Mouse (Mus musculus): Measurements from ENCODE around the gene Gm28036. TPM values are rescaled to one million over a fixed set of nuclear protein-coding genes. Genes with fewer than 3 reads are reported as not detected.
A peak's percentile ranks its signal among the peaks of the same experiment; 100 is the strongest.

Gene Gm28036
- polyA plus RNA-seq, 1 experiment from 2014 or later: 17.2 TPM

DNA sequence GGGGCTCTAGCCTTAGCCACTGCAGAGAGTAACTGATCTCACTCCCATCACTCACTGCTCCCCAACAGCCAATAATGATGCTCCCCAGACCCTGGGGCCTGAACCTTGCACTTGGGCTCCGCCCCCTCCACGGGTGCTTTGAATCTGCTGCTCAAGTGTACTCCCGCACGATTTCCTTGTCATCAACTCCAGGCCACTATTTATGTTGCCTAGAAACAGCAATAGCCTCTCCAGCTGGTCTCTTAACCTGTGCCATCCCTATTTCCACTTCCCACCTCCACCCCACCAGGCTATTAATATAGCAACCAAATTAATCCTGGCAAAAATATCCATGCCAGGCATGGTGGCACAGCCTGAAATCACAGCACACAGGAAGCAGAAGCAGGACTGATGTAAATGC is 47.2 kb downstream of the Gm28036 start:
- no peak overlapping the region for H3K27ac ChIP-seq (replicated peaks)
- WGBS: 46% methylated on average over 4 of the region's 4 CpGs
- no peak overlapping the region for H3K9ac ChIP-seq
- H3K27me3 ChIP-seq: no peaks in the 10 kb centered on the region
- H3K4me1 ChIP-seq: no peaks in the 10 kb centered on the region
- H3K4me2 ChIP-seq (replicated peaks): no peak overlapping the region
- no peaks in the 10 kb centered on the region for H3K9me3 ChIP-seq (replicated peaks)
- ATAC-seq (ENCODE audit: insufficient number of reproducible peaks, low FRiP score, low TSS enrichment, low read depth): no peak
- no peak overlapping the region for H3K4me3 ChIP-seq (replicated peaks)
- peaks cover 48% of the 10 kb centered on the region for H3K36me3 ChIP-seq

GRCm38 (mm10) chr2:156079183-156079560 is 47.7 kb downstream of the Gm28036 start:
- H3K36me3 ChIP-seq: peaks cover 53% of the 10 kb centered on the region
- H3K4me1 ChIP-seq: no peaks in the 10 kb centered on the region
- no peak overlapping the region for H3K4me2 ChIP-seq (replicated peaks)
- no peaks in the 10 kb centered on the region for H3K9me3 ChIP-seq (replicated peaks)
- no peak overlapping the region for H3K9ac ChIP-seq
- WGBS: 84% methylated on average over 8 of the region's 8 CpGs
- H3K4me3 ChIP-seq (replicated peaks): no peak overlapping the region
- ATAC-seq (ENCODE audit: insufficient number of reproducible peaks, low FRiP score, low TSS enrichment, low read depth): no peak
- H3K27ac ChIP-seq (replicated peaks): no peak overlapping the region
- H3K27me3 ChIP-seq: no peaks in the 10 kb centered on the region

DNA sequence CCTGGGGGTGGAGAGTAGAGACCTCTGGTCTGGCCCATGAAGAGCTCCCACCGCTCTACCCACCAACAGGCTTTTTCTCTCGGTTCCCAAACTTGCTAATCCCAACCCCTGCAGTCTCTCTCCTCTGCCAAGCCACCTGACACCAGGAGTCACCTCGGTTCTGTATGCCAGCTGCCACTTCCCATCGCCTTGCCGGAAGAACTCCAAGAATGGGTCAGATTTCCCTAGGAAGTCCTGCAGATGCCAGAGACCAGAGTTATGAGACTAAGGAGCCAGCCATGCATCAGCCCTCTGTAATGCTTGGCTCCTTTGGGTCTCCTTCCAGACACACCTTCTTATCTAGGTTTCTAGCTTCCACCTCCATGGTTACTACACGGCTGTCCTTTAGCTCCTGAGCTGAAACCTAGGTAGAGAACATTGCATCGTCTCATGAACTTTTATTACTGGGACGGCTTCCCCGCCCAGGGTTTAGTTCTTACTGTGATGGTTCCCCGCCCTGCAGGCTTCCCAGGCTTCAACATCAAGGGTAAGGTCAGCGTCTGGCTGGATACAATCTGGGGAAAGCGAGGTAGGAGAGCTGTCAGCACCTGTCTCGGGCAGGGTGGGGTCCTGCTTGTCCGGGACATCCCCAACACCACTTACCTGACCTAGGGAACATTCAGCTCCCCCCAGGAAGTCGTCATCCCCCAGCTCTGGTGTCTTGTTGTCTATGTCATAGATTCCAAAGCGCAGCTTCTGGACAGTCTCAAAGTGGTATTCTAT is 48.3 kb downstream of the Gm28036 start:
- ATAC-seq (ENCODE audit: insufficient number of reproducible peaks, low FRiP score, low TSS enrichment, low read depth): no peak
- no peaks in the 10 kb centered on the region for H3K27me3 ChIP-seq
- no peak overlapping the region for H3K4me2 ChIP-seq (replicated peaks)
- H3K4me1 ChIP-seq: no peaks in the 10 kb centered on the region
- no peaks in the 10 kb centered on the region for H3K9me3 ChIP-seq (replicated peaks)
- no peak overlapping the region for H3K27ac ChIP-seq (replicated peaks)
- 86% methylated on average over 16 of the region's 16 CpGs for WGBS
- H3K36me3 ChIP-seq: peaks cover 58% of the 10 kb centered on the region
- H3K4me3 ChIP-seq (replicated peaks): no peak overlapping the region
- H3K9ac ChIP-seq: no peak overlapping the region

DNA sequence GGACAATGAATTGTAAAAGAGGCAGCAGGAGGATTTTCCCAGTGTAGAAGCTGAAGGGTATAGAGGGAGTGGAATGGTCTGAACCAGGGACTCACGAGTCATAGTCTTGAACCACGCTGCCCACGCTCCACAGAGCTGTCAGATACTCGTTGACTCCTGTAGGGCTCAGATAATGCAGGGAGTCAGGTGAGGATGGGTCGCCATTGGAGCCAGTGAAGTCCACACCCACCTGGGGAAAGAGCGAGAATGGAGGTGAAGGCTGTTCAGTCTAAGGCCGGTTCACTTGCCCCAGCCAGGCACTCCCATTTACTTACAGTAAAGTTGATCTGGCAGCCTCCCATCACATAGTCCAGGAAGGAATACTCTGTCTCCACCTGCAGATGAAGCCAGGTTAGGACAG is 49.4 kb downstream of the Gm28036 start:
- Histone ChIP-seq H3K9ac (no peak overlapping the region), H3K4me3 (replicated peaks) (no peak overlapping the region), H3K27me3 (no peaks in the 10 kb centered on the region), H3K9me3 (replicated peaks) (no peaks in the 10 kb centered on the region), H3K36me3 (peaks cover 70% of the 10 kb centered on the region), H3K4me2 (replicated peaks) (no peak overlapping the region), H3K4me1 (no peaks in the 10 kb centered on the region), H3K27ac (replicated peaks) (no peak overlapping the region)
- no peak for ATAC-seq (ENCODE audit: insufficient number of reproducible peaks, low FRiP score, low TSS enrichment, low read depth)
- 88% methylated on average over 7 of the region's 7 CpGs for WGBS

- H3K27me3 ChIP-seq: no peaks in the 10 kb centered on the region
- no peak for ATAC-seq (ENCODE audit: insufficient number of reproducible peaks, low FRiP score, low TSS enrichment, low read depth)
- WGBS: 91% methylated on average over 15 of the region's 15 CpGs
- peaks cover 95% of the 10 kb centered on the region for H3K36me3 ChIP-seq
- H3K4me1 ChIP-seq: no peaks in the 10 kb centered on the region
- no peak overlapping the region for H3K4me3 ChIP-seq (replicated peaks)
- no peak overlapping the region for H3K9ac ChIP-seq
- H3K4me2 ChIP-seq (replicated peaks): no peak overlapping the region
- H3K27ac ChIP-seq (replicated peaks): no peak overlapping the region
- no peaks in the 10 kb centered on the region for H3K9me3 ChIP-seq (replicated peaks)
These were observed 53.2 kb downstream of the Gm28036 start for GRCm38 (mm10) chr2:156073725-156074124.

DNA sequence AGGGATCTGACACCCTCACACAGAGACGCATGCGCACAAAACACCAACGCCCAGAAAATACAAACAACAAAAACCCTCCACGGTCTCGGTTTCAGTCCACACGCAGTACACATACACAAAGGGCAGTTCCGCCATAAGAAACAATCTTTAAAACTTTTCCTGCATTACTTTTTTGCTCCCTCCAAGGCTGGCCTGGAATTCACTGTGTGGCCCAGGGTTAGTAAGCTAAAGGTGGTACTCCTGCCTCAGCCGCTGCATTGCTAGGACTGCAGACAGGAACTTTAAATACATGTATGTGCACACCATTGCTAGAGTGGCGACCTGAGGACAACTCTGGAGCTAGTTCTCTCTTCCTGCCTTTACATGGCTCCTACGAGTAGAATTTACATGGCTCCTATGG is 55.7 kb downstream of the Gm28036 start:
- Histone ChIP-seq H3K4me1 (peaks cover 4% of the 10 kb centered on the region), H3K27ac (replicated peaks) (no peak overlapping the region), H3K4me2 (replicated peaks) (no peak overlapping the region), H3K9ac (no peak overlapping the region), H3K9me3 (replicated peaks) (no peaks in the 10 kb centered on the region), H3K27me3 (no peaks in the 10 kb centered on the region), H3K4me3 (replicated peaks) (no peak overlapping the region), H3K36me3 (peaks cover 71% of the 10 kb centered on the region)
- ATAC-seq (ENCODE audit: insufficient number of reproducible peaks, low FRiP score, low TSS enrichment, low read depth): no peak
- WGBS: 93% methylated on average over 10 of the region's 10 CpGs

GRCm38 (mm10) chr2:156067916-156068315 is 59.0 kb downstream of the Gm28036 start:
- Histone ChIP-seq H3K27me3 (no peaks in the 10 kb centered on the region), H3K9ac (no peak overlapping the region), H3K9me3 (replicated peaks) (no peaks in the 10 kb centered on the region), H3K27ac (replicated peaks) (no peak overlapping the region), H3K4me1 (peaks cover 11% of the 10 kb centered on the region), H3K4me2 (replicated peaks) (no peak overlapping the region), H3K36me3 (peaks cover 38% of the 10 kb centered on the region), H3K4me3 (replicated peaks) (no peak overlapping the region)
- no peak for ATAC-seq (ENCODE audit: insufficient number of reproducible peaks, low FRiP score, low TSS enrichment, low read depth)
- WGBS: 90% methylated on average over 10 of the region's 10 CpGs

DNA sequence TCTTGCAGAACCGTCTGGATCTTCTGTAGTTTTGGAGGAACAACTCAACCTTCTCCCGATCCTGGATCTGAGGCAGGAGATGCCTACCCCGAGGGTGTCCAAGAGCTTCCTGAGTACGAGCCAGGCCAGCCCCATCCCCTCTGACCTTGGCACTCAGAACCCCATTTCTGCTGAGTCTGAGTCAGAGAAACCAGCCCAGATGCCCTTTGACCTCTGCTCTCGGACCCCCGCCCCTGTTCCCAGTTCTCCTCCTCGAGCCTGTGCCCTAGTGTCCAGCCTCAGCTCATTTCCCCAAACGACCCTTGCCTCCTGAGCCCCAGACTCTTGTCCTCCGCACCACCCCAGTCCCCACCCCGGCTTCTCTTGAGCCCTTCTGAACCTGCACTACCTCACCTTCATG is 60.8 kb downstream of the Gm28036 start:
- Histone ChIP-seq H3K9ac (peak overlapping the region; percentile 79; the same call in 1 of the 2 replicates), H3K27me3 (no peaks in the 10 kb centered on the region), H3K36me3 (peaks cover 22% of the 10 kb centered on the region), H3K4me3 (replicated peaks) (peak overlapping the region; percentile 75), H3K4me2 (replicated peaks) (peak overlapping the region; percentile 94), H3K4me1 (peaks cover 11% of the 10 kb centered on the region), H3K27ac (replicated peaks) (no peak overlapping the region), H3K9me3 (replicated peaks) (no peaks in the 10 kb centered on the region)
- WGBS: 22% methylated on average over 10 of the region's 10 CpGs
- no peak for ATAC-seq (ENCODE audit: insufficient number of reproducible peaks, low FRiP score, low TSS enrichment, low read depth)

DNA sequence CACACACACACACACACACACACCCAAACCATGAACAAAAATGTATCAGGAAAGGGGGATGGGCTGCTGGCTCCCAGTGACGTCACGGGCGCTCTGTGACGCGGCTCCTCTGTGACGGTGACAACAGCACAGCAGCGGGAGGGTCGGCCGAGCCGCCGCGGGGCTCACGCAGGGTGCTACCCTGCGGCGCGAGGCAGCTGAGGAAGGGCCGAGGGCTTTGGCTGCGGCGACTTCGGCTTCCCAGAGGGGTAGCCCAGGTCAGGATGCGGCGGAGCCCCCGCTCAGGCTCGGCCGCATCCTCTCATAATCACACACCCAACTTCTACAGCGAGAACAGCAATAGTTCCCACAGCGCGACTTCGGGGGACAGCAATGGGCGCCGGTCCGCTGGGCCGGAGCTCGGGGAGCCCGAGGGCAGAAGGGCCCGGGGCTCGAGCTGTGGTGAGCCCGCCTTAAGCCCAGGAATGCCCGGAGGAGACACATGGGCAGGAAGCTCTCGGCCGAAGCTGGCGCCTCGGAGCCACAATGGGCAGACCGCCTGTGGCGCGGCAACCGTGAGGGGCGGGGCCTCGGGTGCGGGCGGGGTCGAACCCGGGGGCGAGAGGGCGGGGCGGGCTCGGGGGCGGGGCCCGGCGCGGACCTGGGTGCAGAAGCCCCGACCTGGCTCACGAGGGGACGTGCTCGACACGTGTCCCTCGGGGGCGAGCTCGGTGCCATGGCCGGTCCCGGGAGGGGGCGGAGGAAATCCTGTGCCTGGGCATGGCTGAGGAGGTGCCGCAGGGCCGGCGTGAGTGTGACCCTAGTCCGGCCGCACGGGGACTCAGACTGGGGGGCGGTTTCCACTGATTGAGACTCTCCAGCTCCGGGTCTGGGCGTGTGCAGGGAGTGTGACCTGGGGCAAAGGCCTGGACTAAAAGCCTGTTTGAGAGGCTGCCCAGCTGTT is 61.5 kb downstream of the Gm28036 start, which contains the start of gene Spag4:
TSS of gene Spag4 (plus strand) at position 77 of the 943 bp plus-strand sequence.
- 2% methylated on average over 80 of the region's 81 CpGs for WGBS
- H3K4me3 ChIP-seq (replicated peaks): peak within 1 kb of the TSS; percentile 75

DNA sequence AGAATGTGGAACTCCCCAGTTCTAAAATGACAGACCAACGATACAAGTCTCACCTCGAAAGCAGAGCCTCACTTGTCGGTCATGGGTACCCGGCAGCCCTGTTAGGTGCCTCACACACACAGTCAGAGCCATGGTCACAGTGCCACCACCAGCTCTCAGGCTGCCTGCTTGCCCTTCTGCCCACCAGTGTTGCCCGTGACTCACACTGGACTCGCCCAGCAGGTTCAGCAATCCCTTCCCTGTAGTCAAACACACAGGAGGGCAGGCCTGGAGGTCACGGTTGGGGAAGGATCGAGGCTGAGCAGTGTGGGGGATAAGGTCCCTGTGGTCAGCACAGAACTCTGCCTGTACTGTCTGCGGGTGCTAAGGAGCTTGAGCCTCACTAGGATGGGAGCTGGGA is 74.1 kb downstream of the Gm28036 start, which contains the start of gene Fer1l4:
TSS of gene Fer1l4 (minus strand) at position 132 of the 400 bp plus-strand sequence.
- WGBS: 80% methylated on average over 9 of the region's 9 CpGs
- no peaks in the 10 kb centered on the region for H3K27me3 ChIP-seq
- H3K9me3 ChIP-seq (replicated peaks): no peaks in the 10 kb centered on the region
- H3K9ac ChIP-seq: no peak within 1 kb of the TSS
- H3K27ac ChIP-seq (replicated peaks): no peak within 1 kb of the TSS
- no peaks in the 10 kb centered on the region for H3K36me3 ChIP-seq
- no peak within 1 kb of the TSS for H3K4me3 ChIP-seq (replicated peaks)
- H3K4me2 ChIP-seq (replicated peaks): no peak within 1 kb of the TSS
- no peaks in the 10 kb centered on the region for H3K4me1 ChIP-seq
- no peak for ATAC-seq (ENCODE audit: insufficient number of reproducible peaks, low FRiP score, low TSS enrichment, low read depth)

More for the DNA sequence above, 61.5 kb downstream of the Gm28036 start, which contains the start of gene Spag4:
- no peaks in the 10 kb centered on the region for H3K27me3 ChIP-seq
- H3K36me3 ChIP-seq: peaks cover 15% of the 10 kb centered on the region
- peak within 1 kb of the TSS; percentile 94 for H3K4me2 ChIP-seq (replicated peaks)
- ATAC-seq (ENCODE audit: insufficient number of reproducible peaks, low FRiP score, low TSS enrichment, low read depth): peak; percentile 74
- H3K4me1 ChIP-seq: peaks cover 11% of the 10 kb centered on the region
- H3K27ac ChIP-seq (replicated peaks): peak within 1 kb of the TSS; percentile 84
- H3K9me3 ChIP-seq (replicated peaks): no peaks in the 10 kb centered on the region
- H3K9ac ChIP-seq: peak within 1 kb of the TSS; percentile 79

GRCm38 (mm10) chr2:156047929-156048328 is 79.0 kb downstream of the Gm28036 start:
- ATAC-seq (ENCODE audit: insufficient number of reproducible peaks, low FRiP score, low TSS enrichment, low read depth): no peak
- Histone ChIP-seq H3K9me3 (replicated peaks) (no peaks in the 10 kb centered on the region), H3K4me3 (replicated peaks) (peak overlapping the region; percentile 16), H3K27me3 (0 out of 2 replicates have a peak, but pooled peaks cover 4% of the 10 kb centered on the region), H3K4me1 (no peaks in the 10 kb centered on the region), H3K4me2 (replicated peaks) (peak overlapping the region; percentile 36), H3K9ac (no peak overlapping the region), H3K27ac (replicated peaks) (no peak overlapping the region), H3K36me3 (no peaks in the 10 kb centered on the region)
- WGBS: 8% methylated on average over 19 of the region's 19 CpGs

Data from embryonic facial prominence, embryonic 15.5 days (tissue).